Mouse (Mus musculus) MEL (cell line): ENCODE data around the gene Olfr632.

Source experiments
- CHD2 ChIP-seq: IDR thresholded peaks from 2 replicates; pipeline ENCODE4 v1.6.1; 2011; ENCODE audit warnings: low read length, improper control_type of control experiment
- GATA1 ChIP-seq: IDR thresholded peaks from 2 replicates; pipeline ENCODE4 v1.6.1; 2011; ENCODE audit warnings: low read depth, low read length, improper control_type of control experiment
- TAL1 ChIP-seq: IDR thresholded peaks from 2 replicates; pipeline ENCODE4 v1.6.1; 2012; ENCODE audit warnings: mild to moderate bottlenecking, inconsistent platforms, low read length, moderate library complexity, mixed read lengths
- USF1 ChIP-seq: IDR thresholded peaks from 2 replicates; pipeline ENCODE4 v1.6.1; 2014; ENCODE audit warnings: low read depth, mild to moderate bottlenecking, inconsistent platforms, low read length, improper control_type of control experiment, moderate library complexity

DNA sequence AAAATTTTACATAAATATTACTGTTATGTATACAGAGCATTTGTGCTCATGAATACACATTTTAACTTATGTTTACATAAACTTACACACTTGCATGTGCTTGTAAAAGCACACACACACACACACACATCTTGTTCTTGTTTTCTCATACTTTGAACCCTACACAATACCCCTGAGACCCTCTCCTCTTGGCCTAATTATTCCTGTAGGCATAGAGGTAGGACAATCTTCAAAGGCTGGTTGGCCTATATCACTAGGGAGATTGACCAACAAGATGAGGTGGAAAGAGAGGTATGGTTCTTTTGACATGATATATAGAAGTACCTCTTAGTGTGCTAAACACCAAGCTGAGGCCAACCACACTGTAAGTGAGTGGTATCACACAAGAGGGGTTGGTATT is 10.0 kb downstream of the Olfr632 start, which contains the start of gene Olfr633:
- TF ChIP-seq CHD2, result no peak
- TF ChIP-seq USF1, result no peak
- TF ChIP-seq GATA1, result no peak
- TF ChIP-seq TAL1, result no peak
